Mouse (Mus musculus) gastrocnemius, adult 2 months (tissue): ENCODE results near the gene Mybbp1a. TPM values are rescaled to one million over a fixed set of nuclear protein-coding genes. Genes with fewer than 3 reads are reported as not detected.

Experiments
- DNase-seq: peaks from one replicate; pipeline ENCODE4 v3.0.0; 2022
- H3K27ac ChIP-seq: fragments of 200-600 bp; 2 replicates; pipeline ENCODE4 v1.8.1; 2022; ENCODE audit warnings: mild to moderate bottlenecking
- H3K4me3 ChIP-seq: fragments of 200-600 bp; 2 replicates; pipeline ENCODE4 v1.8.1; 2022; ENCODE audit warnings: mild to moderate bottlenecking, moderate library complexity
- CTCF ChIP-seq: fragments of 200-600 bp; IDR thresholded peaks from 2 replicates; pipeline ENCODE4 v1.8.1; 2022; ENCODE audit warnings: antibody characterized with exemption, mild to moderate bottlenecking, moderate library complexity
- intact Hi-C: fragments of 180-260 bp; cut with DNase I; formaldehyde crosslinking; loops from one replicate; pipeline ENCODE4 v1.15.1; 2025
- total RNA-seq, 2 experiments: library from RNA; stranded (reverse); gene quantifications; 2 replicates each; pipeline ENCODE4 v1.2.3; 2021

Gene Mybbp1a
- total RNA-seq, 2 experiments from 2014 or later: 60.2 to 60.9 TPM

- DNase-seq: peak; percentile 25
- Histone ChIP-seq H3K27ac (peak overlapping the region; percentile 98), H3K4me3 (peak overlapping the region; percentile 93)
- intact Hi-C loops: no loop called here
- no peak for TF ChIP-seq CTCF
Measured at GRCm38 (mm10) chr11:72406079-72406675, 35.0 kb upstream of the Mybbp1a start.

GRCm38 (mm10) chr11:72407081-72407480 lies 34.1 kb upstream of the Mybbp1a start:
- Histone ChIP-seq H3K27ac (peak overlapping the region; percentile 98), H3K4me3 (peak overlapping the region; percentile 93)
- TF ChIP-seq CTCF: no peak
- intact Hi-C loops: no loop called here
- DNase-seq: peak; percentile 34

DNA sequence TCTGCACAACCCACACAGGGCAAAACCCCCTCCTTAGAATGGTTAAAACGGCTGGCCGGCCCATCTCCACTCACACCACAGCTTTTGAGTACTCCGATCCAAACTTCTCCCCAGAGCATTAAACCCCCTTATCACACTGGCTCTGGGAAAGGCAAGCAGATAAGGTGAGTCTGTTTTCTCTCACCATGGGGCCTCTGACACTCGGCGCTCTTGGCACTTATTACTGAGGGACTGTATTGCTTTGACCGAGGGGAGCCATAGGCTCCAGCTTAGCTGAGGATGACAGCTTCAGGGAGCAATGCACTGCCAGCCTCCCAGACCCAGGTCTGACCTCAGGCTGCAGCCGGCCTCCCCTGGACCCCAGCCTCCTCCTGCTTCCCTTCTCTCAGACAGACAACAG lies 33.6 kb upstream of the Mybbp1a start:
- H3K27ac ChIP-seq: peak overlapping the region; percentile 98
- H3K4me3 ChIP-seq: peak overlapping the region; percentile 93
- no peak for TF ChIP-seq CTCF
- intact Hi-C loops: no loop called here
- no peak for DNase-seq

DNA sequence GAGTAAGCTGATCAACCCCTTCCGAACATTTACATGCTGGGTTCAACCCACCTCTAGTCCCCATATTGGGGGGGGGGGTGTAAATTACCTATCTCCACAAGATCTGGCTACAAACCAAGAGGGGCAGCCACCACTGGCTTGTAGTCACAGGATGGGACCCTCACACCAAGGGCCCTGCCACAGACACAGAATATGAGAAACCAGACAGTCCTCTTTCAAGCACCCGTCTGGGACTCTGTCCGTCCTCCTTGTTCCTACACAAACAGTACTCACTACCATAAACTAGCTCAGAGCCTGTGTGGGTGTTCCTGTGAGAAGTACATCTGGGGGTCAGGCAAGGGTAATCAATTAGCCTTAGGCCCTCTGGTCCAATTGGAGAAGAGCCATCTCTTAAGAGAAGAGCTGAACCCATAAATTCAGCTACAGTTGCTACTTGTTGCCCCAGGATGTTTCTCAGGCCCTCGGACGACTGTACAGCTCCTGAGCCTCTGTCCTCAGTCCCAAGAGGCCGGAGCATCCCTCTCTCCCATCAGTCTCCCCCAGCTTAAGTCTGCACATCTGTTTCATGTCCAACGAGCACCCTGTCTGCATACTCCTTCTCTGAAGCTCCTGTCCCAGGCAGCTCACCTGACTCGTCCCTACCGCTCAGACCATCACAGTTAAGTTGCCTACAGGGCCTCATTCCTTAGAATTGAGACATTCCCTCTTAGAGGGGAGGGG lies 32.5 kb upstream of the Mybbp1a start:
- peak overlapping the region; percentile 98 for H3K27ac ChIP-seq
- peak overlapping the region; percentile 93 for H3K4me3 ChIP-seq
- TF ChIP-seq CTCF: no peak
- peak; percentile 40 for DNase-seq
- intact Hi-C loops: no loop called here

DNA sequence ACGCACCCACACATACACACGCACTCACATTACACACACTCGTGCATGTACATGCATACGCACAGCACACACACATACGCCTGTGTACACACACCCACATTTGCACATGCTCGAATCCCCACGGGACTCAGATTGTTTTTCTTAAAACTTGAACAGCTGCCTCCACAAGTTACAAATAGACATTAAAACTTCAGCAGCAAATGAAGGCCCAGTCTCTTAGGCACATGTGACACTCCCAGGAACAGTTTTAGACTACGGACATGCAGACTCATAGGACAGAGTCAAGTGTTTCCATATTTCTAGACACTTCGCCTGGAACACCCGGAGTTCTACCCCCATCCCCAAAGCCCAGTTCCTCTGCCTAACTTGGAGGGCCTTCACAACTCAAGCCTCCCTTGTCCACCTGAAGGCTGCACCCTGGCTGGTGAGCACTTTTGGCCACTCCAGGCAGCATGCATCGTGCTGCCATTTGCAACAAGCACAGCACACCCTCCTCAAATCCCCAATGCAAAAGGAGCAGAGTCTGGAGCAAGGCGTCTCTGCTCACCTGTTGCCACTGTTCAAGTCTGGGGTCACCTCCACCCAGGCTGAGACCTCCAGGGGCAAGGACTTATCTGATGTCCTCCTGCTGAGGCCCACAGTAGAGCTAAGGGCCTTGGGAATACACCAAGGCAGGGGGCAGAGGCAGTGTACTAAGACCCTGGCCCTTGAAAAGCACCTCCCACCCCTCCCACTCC lies 31.3 kb upstream of the Mybbp1a start:
- intact Hi-C loops: loop anchor here (2.0 kb wide), 2 partner anchors 13 to 17 kb away; no protein-coding TSS in a partner anchor
- peak; percentile 43 for DNase-seq
- H3K27ac ChIP-seq: peak overlapping the region; percentile 98
- peak overlapping the region; percentile 93 for H3K4me3 ChIP-seq
- no peak for TF ChIP-seq CTCF

DNA sequence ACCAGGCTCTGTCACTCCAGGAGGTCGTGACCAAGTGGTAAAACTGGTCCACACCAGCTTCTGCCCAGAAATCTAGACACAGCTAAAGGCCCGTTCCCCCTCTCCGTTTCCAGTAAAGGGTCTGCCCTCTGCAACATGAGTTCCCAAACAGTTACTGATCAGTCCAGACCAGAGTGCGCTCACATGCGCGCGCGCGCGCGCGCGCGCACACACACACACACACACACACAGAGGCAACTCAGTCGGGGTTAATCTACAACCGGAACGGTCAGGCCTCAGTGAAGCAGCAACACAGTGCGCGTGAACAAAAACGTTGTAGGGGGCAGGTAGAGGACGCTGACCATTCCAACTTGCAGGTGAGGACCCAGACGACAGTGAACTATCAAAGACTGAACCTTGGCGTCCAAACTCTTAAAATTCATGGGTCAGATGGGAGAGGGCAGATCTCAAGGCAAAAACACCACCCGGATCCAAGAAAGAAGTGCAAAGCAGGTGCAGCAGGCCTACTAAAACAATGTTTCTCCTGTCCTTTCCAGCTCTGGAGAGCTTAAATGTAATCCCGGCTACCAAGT lies 30.5 kb upstream of the Mybbp1a start:
- Histone ChIP-seq H3K27ac (peak overlapping the region; percentile 98), H3K4me3 (peak overlapping the region; percentile 93)
- peak; percentile 40 for DNase-seq
- intact Hi-C loops: loop anchor here (2.0 kb wide), 2 partner anchors 14 to 16 kb away; no protein-coding TSS in a partner anchor
- peak; percentile 66; the same call in 1 of the 2 replicates for TF ChIP-seq CTCF

GRCm38 (mm10) chr11:72411093-72411921 lies 29.8 kb upstream of the Mybbp1a start, which contains the start of gene Smtnl2:
TSS of gene Smtnl2 (minus strand) at chr11:72411713.
- Histone ChIP-seq H3K27ac (peak within 1 kb of the TSS; percentile 98), H3K4me3 (peak within 1 kb of the TSS; percentile 93)
- TF ChIP-seq CTCF: no peak; the same call in 1 of the 2 replicates
- DNase-seq: peak; percentile 98
- intact Hi-C loops: loop anchor here (2.0 kb wide), 2 partner anchors 15 kb away; no protein-coding TSS in a partner anchor

DNA sequence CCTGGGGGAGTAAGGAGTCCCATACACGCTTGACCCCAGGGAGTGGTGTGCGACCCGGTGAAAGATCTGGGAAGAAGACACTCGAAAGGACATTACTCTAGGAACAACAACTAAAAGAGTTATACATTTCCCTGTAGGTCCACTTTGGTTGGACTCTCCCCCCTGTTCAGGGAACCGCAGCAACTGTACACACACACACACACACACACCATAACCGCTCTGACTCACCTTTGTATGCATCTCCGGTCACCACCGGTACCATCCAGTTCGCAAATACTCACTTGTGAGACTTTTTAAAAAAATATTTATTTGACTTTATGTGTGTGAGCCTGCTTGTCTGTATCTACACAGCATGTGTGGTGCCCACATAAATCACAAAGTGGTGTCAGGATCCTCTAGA lies 29.2 kb upstream of the Mybbp1a start:
- H3K27ac ChIP-seq: peak overlapping the region; percentile 98
- intact Hi-C loops: loop anchor here (2.0 kb wide), 2 partner anchors 15 kb away; no protein-coding TSS in a partner anchor
- DNase-seq: no peak
- no peak for TF ChIP-seq CTCF
- peak overlapping the region; percentile 93 for H3K4me3 ChIP-seq

GRCm38 (mm10) chr11:72413016-72413415 lies 28.1 kb upstream of the Mybbp1a start:
- intact Hi-C loops: no loop called here
- peak; percentile 56 for DNase-seq
- TF ChIP-seq CTCF: no peak
- Histone ChIP-seq H3K4me3 (peak overlapping the region; percentile 46), H3K27ac (peak overlapping the region; percentile 95)

- peak; percentile 12 for DNase-seq
- peak overlapping the region; percentile 95 for H3K27ac ChIP-seq
- no peak for TF ChIP-seq CTCF
- H3K4me3 ChIP-seq: peak overlapping the region; percentile 46
- intact Hi-C loops: no loop called here
Measured at GRCm38 (mm10) chr11:72413601-72414190, 27.5 kb upstream of the Mybbp1a start.

DNA sequence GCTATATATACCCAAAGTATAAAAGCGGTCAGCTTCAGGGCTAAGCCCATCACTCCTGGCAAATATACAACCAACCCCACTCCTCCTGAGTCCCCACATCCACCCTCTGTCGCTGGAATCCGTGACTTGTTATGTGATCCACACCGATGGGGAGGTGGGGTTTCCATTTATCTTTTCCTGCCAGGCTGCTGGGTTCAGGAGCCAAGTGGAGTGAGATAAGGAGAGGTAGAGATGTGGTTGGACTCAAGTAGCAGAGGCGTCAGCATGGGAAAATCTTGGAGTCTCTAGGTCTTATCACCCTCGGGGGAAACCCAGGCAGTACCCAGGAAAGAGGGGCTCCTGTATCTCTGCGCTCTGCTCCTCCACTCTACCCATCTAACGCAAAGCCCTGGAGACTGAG lies 26.0 kb upstream of the Mybbp1a start:
- TF ChIP-seq CTCF: no peak
- Histone ChIP-seq H3K27ac (peak overlapping the region; percentile 95), H3K4me3 (no peak overlapping the region)
- peak; percentile 17 for DNase-seq
- intact Hi-C loops: no loop called here
